Mouse (Mus musculus) liver, embryonic 12.5 days (tissue): ENCODE measurements around the gene Pitpnm1. TPM values are rescaled to one million over a fixed set of nuclear protein-coding genes. Genes with fewer than 3 reads are reported as not detected.

Experiments
- ATAC-seq: fragments of 200-750 bp; cut with Nextera tagmentation; 2 replicates; pipeline ENCODE4 v1.8.0; 2017; ENCODE audit warnings: moderate number of reproducible peaks, mild to moderate bottlenecking, moderate library complexity
- H3K27ac ChIP-seq: fragments of 300-500 bp; sonication (generic); 2 replicates; pipeline ENCODE4 v1.5.1; 2016; ENCODE audit warnings: mild to moderate bottlenecking
- H3K27me3 ChIP-seq: fragments of 300-500 bp; sonication (generic); replicated peaks from 2 replicates; pipeline ENCODE4 v1.6.1; 2016; ENCODE audit warnings: mild to moderate bottlenecking, moderate library complexity
- H3K36me3 ChIP-seq: fragments of 300-500 bp; sonication (generic); 2 replicates; pipeline ENCODE4 v1.6.1; 2016; ENCODE audit warnings: mild to moderate bottlenecking, moderate library complexity
- H3K4me1 ChIP-seq: fragments of 300-500 bp; sonication (generic); 2 replicates; pipeline ENCODE4 v1.6.1; 2016
- H3K4me2 ChIP-seq: fragments of 300-500 bp; sonication (generic); 2 replicates; pipeline ENCODE4 v1.6.1; 2016; ENCODE audit warnings: mild to moderate bottlenecking, moderate library complexity
- H3K4me3 ChIP-seq: fragments of 300-500 bp; sonication (generic); 2 replicates; pipeline ENCODE4 v1.5.1; 2016; ENCODE audit warnings: mild to moderate bottlenecking, moderate library complexity
- H3K9ac ChIP-seq: fragments of 300-500 bp; sonication (generic); 2 replicates; pipeline ENCODE4 v1.6.1; 2016; ENCODE audit warnings: mild to moderate bottlenecking, moderate library complexity
- H3K9me3 ChIP-seq: fragments of 300-500 bp; sonication (generic); replicated peaks from 2 replicates; pipeline ENCODE4 v1.6.1; 2016; ENCODE audit warnings: mild to moderate bottlenecking, moderate library complexity
- WGBS: fragments of 180-500 bp; shearing (Covaris S2); methylation state at CpG from one replicate; pipeline ENCODE4 v1.1.7; 2016; ENCODE audit not compliant: insufficient replicate concordance; 5-methylcytosine and 5-hydroxymethylcytosine counted together
- polyA plus RNA-seq: library from polyadenylated mRNA; unstranded; fragments of >200 nt; fragmentation: Nextera tagmentation; extraction: Ambion mirVana; gene quantifications from 2 replicates; pipeline ENCODE4 v1.2.1, GENCODE M21; 2016

Pitpnm1 gene
- polyA plus RNA-seq, 1 experiment from 2014 or later = 5.0 TPM

DNA sequence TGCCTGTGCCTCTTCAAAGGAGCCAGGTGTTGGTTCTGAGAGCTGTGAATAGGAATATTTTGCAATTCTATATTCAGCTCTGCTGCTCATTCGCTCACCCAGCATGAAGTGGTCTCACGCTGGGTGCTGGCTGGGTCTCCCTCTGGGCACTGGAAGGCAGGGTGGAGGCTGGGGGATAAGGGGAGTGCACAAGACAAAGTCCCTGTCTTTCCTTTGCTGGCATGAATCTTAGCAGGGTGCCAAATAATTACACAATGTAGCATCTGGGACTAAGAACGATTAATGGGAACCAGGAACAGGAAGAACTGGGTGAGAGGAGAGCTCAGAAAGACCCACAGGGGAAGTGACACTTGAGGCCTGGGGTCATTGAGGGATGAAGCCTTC, 47.2 kb downstream of the Pitpnm1 start:
- Histone ChIP-seq H3K4me1 (peaks cover 32% of the 10 kb centered on the region), H3K9ac (no peak overlapping the region), H3K36me3 (peaks cover 23% of the 10 kb centered on the region), H3K4me2 (no peak overlapping the region), H3K27me3 (peaks cover 14% of the 10 kb centered on the region; the same call in 1 of the 2 replicates), H3K4me3 (no peak overlapping the region), H3K27ac (no peak overlapping the region), H3K9me3 (no peaks in the 10 kb centered on the region)
- 62% methylated on average over 3 of the region's 3 CpGs for WGBS
- ATAC-seq = no peak

DNA sequence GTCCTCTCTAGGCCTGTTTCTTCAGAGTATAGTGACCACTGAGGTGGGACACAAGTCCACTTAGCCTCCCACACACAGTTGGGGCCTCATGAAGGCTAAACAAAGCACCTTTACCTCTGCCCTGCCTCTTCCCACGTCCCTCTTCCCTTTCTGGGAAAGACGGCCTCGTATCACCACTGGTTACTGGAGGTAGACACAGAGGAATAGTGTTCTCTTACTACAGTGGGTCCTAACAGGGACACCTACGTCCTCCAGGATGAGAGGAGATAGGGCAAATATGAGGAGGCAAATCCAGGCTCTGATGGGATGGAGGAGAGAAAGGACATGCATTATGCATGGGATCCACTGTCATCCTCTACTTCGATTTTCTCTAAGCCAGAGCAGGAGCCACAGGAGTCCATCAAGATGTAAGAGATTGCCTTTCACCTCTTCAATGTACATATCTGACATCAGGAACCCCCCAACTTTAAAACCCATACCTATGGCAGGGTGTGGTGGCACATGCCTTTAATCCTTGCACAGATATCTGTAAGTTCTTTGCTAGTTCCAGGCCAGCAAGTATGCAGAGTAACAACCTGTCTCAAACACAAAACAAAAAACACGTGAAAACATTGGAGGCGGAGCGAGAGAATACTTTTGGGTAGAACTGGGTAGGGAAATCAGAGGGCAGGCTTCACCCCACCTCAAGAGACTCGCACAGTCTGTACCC, 48.1 kb downstream of the Pitpnm1 start:
- peak overlapping the region; percentile 83 for H3K4me3 ChIP-seq
- peak overlapping the region; percentile 88 for H3K9ac ChIP-seq
- peaks cover 32% of the 10 kb centered on the region for H3K4me1 ChIP-seq
- peaks cover 32% of the 10 kb centered on the region for H3K36me3 ChIP-seq
- H3K9me3 ChIP-seq = no peaks in the 10 kb centered on the region
- peak overlapping the region; percentile 85 for H3K27ac ChIP-seq
- peaks cover 10% of the 10 kb centered on the region; the same call in 1 of the 2 replicates for H3K27me3 ChIP-seq
- H3K4me2 ChIP-seq = peak overlapping the region; percentile 86
- WGBS = 40% methylated on average over 9 of the region's 9 CpGs
- peak; percentile 17; the same call in 1 of the 2 replicates for ATAC-seq

DNA sequence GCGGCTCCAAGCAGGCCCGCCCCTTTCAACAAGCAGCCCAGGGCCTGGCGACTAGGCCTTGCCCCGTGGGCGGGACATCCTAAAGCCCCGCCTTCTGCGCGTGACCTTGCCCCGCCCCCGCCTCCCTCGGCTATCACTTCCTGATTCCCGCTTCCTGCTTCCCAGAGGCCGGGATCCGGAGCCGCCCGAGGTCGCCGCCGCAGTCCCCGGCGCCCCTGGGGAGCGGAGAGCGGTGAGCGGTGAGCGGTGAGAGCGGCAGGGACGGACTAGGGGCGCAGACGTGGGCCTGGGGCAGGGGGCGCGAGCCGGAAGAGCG, 48.7 kb downstream of the Pitpnm1 start, which contains the start of gene Coro1b:
Coro1b (plus strand) TSS at position 129 of the 316 bp plus-strand sequence.
- peaks cover 34% of the 10 kb centered on the region for H3K4me1 ChIP-seq

DNA sequence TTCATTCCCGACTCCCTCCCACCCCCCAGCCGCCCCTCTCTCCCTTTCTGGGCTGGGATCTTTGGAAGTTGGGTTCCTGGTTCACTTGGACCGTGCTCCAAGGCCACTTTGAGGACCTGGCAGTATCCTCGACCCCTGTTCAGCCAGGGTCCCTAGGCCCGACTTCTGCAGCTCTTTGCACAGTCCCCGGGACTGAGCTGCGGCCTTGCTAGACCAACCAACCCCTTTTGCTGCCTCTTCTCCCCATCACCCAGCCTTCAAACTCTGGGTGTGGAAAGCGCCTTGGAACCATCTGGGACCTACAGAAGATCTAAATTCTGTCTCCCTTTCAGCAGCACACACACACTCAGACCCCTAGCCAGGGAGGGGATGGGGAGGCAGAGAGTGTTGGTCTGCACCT, 49.0 kb downstream of the Pitpnm1 start:
- 3% methylated on average over 8 of the region's 8 CpGs for WGBS
- Histone ChIP-seq H3K4me1 (peaks cover 38% of the 10 kb centered on the region), H3K27ac (peak overlapping the region; percentile 85), H3K4me2 (peak overlapping the region; percentile 86), H3K9ac (peak overlapping the region; percentile 88), H3K9me3 (no peaks in the 10 kb centered on the region), H3K4me3 (peak overlapping the region; percentile 83), H3K27me3 (peaks cover 1% of the 10 kb centered on the region; the same call in 1 of the 2 replicates), H3K36me3 (peaks cover 40% of the 10 kb centered on the region)
- peak; percentile 36 for ATAC-seq

More for the DNA sequence above, 48.7 kb downstream of the Pitpnm1 start, which contains the start of gene Coro1b:
- peak; percentile 91 for ATAC-seq
- H3K36me3 ChIP-seq = peaks cover 36% of the 10 kb centered on the region
- H3K9me3 ChIP-seq = no peaks in the 10 kb centered on the region
- under 1% methylated on average over 30 of the region's 33 CpGs for WGBS
- H3K27me3 ChIP-seq = peaks cover 5% of the 10 kb centered on the region; the same call in 1 of the 2 replicates
- peak within 1 kb of the TSS; percentile 86 for H3K4me2 ChIP-seq
- H3K9ac ChIP-seq = peak within 1 kb of the TSS; percentile 88
- H3K4me3 ChIP-seq = peak within 1 kb of the TSS; percentile 83
- H3K27ac ChIP-seq = peak within 1 kb of the TSS; percentile 85

DNA sequence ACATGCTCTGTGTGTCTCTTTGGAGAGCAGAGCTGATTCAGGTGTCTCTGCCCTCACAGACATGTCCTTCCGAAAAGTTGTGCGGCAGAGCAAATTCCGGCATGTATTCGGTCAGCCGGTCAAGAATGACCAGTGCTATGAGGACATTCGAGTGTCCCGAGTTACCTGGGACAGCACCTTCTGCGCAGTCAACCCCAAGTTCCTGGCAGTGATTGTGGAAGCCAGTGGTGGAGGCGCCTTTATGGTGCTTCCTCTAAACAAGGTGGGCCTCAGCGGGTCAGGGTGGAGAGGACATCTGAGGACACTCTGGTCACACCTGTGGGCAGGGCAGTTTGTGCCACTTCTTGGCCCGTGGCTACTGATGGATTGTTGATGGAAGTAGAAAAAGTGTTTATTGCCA, 49.5 kb downstream of the Pitpnm1 start:
- Histone ChIP-seq H3K4me1 (peaks cover 42% of the 10 kb centered on the region), H3K4me2 (peak overlapping the region; percentile 86), H3K9me3 (no peaks in the 10 kb centered on the region), H3K27ac (peak overlapping the region; percentile 85), H3K4me3 (peak overlapping the region; percentile 83), H3K27me3 (no peaks in the 10 kb centered on the region), H3K9ac (peak overlapping the region; percentile 88), H3K36me3 (peaks cover 42% of the 10 kb centered on the region)
- ATAC-seq = no peak
- 70% methylated on average over 11 of the region's 11 CpGs for WGBS

DNA sequence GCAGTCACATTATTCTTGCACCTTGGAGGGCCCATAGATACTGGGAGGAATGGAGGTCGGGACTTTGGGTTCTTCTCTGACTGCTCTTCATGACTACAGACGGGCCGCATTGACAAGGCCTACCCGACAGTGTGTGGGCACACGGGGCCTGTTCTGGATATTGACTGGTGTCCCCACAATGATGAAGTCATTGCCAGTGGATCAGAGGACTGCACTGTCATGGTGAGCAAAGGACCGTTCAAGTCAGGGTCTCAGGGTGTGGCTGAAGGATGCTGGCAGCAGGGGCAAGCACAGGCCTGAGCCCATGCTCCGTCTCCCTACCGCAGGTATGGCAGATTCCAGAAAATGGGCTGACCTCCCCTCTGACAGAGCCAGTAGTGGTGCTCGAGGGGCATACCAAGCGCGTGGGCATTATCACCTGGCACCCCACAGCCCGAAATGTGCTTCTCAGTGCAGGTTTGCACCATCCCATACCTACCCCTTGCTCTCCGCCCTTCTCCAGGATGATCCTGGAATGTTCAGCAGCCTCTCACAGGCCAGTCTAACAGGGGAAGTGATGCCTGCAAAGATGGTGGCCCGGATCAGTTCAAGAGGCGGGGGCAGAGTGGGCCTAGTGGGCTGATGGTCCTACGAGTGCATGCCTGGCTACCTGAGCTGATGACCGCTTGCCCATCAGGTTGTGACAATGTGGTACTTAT, 50.1 kb downstream of the Pitpnm1 start:
- ATAC-seq = no peak
- Histone ChIP-seq H3K36me3 (peaks cover 42% of the 10 kb centered on the region), H3K4me2 (peak overlapping the region; percentile 86), H3K4me1 (peaks cover 48% of the 10 kb centered on the region), H3K9ac (peak overlapping the region; percentile 88; the same call in 1 of the 2 replicates), H3K9me3 (no peaks in the 10 kb centered on the region), H3K4me3 (peak overlapping the region; percentile 83), H3K27me3 (no peaks in the 10 kb centered on the region), H3K27ac (no peak overlapping the region)
- 87% methylated on average over 17 of the region's 17 CpGs for WGBS

DNA sequence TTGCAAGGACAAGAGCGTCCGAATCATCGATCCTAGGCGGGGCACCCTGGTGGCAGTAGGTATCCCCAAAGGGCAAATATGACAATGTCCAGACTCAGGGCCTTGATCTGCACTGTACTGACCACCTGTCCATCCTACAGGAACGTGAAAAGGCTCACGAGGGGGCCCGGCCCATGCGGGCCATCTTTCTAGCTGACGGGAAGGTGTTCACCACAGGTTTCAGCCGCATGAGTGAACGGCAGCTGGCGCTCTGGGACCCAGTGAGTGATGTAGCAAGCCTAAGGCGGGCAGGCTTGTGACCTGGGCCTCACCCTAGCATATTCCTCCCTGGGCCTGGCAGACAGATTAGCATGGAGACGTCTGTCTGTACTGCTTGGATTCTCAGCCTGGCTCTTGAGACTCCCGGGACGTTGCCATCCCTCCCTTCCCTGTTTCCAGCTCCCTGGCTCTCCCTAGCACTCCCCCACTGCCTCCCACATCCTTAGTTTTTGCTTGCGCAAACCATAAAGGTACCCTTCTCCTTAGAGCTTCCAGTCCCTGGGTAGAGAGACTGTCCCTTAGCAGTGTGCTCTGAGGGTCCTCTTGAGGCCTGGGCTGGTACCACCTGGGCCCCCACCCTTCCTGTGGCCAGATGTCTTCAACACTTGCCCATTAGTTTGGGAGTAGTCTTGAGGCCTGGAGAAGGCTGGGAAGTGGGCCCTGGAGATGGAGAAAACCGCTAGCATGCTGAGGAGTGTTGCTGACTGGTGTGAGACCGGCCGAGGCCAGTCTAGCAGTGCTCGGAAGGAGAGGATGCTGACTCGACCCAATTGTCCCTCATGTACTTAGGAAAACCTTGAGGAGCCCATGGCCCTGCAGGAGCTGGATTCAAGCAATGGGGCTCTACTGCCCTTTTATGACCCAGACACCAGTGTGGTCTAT, 51.0 kb downstream of the Pitpnm1 start:
- Histone ChIP-seq H3K9me3 (no peaks in the 10 kb centered on the region), H3K4me3 (no peak overlapping the region), H3K4me2 (0 out of 2 replicates have a peak overlapping the region, but pooled peaks have one; percentile 86), H3K27ac (no peak overlapping the region), H3K27me3 (no peaks in the 10 kb centered on the region), H3K9ac (no peak overlapping the region), H3K36me3 (peaks cover 46% of the 10 kb centered on the region), H3K4me1 (peaks cover 56% of the 10 kb centered on the region)
- WGBS = 85% methylated on average over 22 of the region's 22 CpGs
- no peak for ATAC-seq

DNA sequence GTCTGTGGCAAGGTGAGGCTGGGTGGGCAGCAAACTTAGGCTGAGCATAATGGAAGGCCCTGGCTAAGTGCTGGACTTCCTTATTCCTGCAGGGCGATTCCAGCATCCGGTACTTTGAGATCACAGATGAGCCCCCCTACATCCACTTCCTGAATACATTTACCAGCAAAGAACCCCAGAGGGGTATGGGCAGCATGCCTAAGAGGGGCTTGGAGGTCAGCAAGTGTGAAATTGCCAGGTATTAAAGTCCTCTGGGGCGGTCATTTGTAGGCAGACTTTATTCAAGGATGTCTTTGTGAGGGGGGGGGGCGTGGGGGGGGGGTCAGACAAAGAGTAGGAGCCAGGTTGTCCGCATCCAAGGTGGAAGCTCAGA, 51.7 kb downstream of the Pitpnm1 start:
- no peaks in the 10 kb centered on the region for H3K27me3 ChIP-seq
- no peak overlapping the region for H3K4me3 ChIP-seq
- H3K9me3 ChIP-seq = no peaks in the 10 kb centered on the region
- no peak overlapping the region for H3K4me2 ChIP-seq
- ATAC-seq = no peak
- no peak overlapping the region for H3K27ac ChIP-seq
- WGBS = 80% methylated on average over 5 of the region's 5 CpGs
- H3K4me1 ChIP-seq = peaks cover 60% of the 10 kb centered on the region
- no peak overlapping the region for H3K9ac ChIP-seq
- peaks cover 53% of the 10 kb centered on the region for H3K36me3 ChIP-seq

DNA sequence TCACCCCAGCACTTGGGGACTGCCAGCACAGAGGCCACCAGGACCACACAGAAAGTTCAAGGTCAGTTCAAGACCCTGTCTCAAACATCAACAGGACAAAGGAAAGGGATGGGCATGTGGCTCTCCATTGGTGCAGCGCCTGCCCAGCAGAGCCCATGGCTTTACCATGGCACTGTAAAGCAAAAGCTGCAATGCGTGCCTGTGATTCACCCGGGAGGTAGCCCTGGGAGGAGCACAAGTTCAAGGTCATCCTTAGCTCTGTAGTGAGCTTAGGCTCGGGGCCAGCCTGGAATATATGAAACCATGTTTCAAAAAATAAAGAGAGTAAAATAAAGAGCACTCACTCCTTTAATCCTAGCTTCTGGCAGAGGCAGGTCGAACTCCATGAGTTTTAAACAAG, 52.1 kb downstream of the Pitpnm1 start:
- Histone ChIP-seq H3K36me3 (peaks cover 57% of the 10 kb centered on the region), H3K9me3 (no peaks in the 10 kb centered on the region), H3K4me2 (no peak overlapping the region), H3K27me3 (no peaks in the 10 kb centered on the region), H3K4me1 (peaks cover 60% of the 10 kb centered on the region), H3K9ac (no peak overlapping the region), H3K4me3 (no peak overlapping the region), H3K27ac (no peak overlapping the region)
- 79% methylated on average over 5 of the region's 5 CpGs for WGBS
- ATAC-seq = no peak

DNA sequence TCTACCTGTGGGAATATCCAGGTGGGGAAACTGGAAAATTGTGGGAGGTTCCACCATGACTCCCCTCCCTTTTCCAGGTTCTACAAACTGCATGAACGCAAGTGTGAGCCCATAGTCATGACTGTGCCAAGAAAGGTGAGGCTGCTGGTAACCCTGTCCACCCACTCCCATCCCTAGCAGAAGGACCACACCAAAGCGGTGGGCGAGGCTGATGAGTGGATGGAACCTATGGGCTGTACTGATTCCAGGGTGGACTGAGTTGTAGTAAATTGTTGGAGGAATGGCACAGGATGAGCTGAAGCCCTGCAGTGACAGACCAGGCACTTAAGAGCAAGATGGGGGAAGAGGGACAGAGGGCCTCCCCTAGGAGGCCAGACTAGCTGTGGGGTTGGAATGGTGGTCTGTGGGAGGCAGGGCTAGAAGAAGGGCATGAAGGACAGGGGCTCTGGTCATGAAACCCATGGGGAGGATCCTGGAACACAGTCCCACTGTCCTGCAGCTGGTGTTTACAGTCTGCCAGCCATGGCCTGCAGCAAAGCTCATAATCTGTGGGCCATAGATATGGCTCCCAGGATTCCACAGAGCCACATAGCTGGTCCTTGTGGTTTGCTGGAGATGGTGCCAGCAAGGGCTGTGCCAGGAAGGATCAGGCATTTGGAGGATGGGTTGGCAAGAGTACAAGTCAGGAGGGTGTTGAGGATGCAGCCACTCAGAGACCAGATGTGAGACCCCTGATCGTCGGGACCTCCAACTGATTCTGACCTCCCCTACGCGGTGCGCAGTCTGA, 52.8 kb downstream of the Pitpnm1 start:
- H3K9ac ChIP-seq = no peak overlapping the region
- H3K27ac ChIP-seq = 0 out of 2 replicates have a peak overlapping the region, but pooled peaks have one; percentile 8
- H3K9me3 ChIP-seq = no peaks in the 10 kb centered on the region
- no peak overlapping the region for H3K4me3 ChIP-seq
- peaks cover 58% of the 10 kb centered on the region for H3K4me1 ChIP-seq
- peaks cover 65% of the 10 kb centered on the region for H3K36me3 ChIP-seq
- no peak overlapping the region for H3K4me2 ChIP-seq
- no peak for ATAC-seq
- WGBS = 88% methylated on average over 8 of the region's 8 CpGs
- H3K27me3 ChIP-seq = no peaks in the 10 kb centered on the region

DNA sequence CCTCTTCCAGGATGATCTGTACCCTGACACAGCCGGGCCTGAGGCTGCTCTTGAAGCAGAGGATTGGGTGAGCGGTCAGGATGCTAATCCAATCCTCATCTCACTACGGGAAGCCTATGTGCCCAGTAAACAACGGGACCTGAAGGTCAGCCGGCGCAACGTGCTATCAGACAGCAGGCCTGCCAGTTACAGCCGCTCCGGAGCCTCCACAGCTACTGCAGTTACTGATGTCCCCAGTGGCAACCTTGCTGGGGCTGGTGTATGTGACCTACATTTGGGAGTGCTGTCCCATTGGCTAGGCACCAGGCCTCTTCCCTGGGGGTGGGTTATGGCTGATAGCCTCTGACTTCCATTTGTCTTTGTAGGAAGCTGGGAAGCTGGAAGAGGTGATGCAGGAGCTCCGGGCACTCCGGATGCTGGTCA, 53.4 kb downstream of the Pitpnm1 start, which contains the start of gene Ptprcap:
Ptprcap (plus strand) TSS at position 373 of the 423 bp plus-strand sequence.
- Histone ChIP-seq H3K4me2 (peak within 1 kb of the TSS; percentile 46), H3K27ac (peak within 1 kb of the TSS; percentile 8; the same call in 1 of the 2 replicates), H3K36me3 (peaks cover 71% of the 10 kb centered on the region), H3K9ac (no peak within 1 kb of the TSS), H3K4me3 (no peak within 1 kb of the TSS; the same call in 1 of the 2 replicates), H3K27me3 (no peaks in the 10 kb centered on the region), H3K4me1 (peaks cover 52% of the 10 kb centered on the region), H3K9me3 (no peaks in the 10 kb centered on the region)
- ATAC-seq = no peak
- 76% methylated on average over 11 of the region's 11 CpGs for WGBS
